ENCODE assay signal across 8 mouse cellular contexts in genomic region chr12:17544209-17545106, GRCm38 (mm10). TPM values are rescaled to one million over a fixed set of nuclear protein-coding genes. Genes with fewer than 3 reads are reported as not detected.
DNase-seq lines count a peak whose midpoint lies in the region; ATAC-seq and TF ChIP-seq lines count a peak whose summit lies in the region.

Odc1 (plus strand) TSS chr12:17544794.

- intact Hi-C loops in gastrocnemius, adult 2 months (cut with DNase I), result loop anchor here (2.0 kb wide), 1 partner anchor 60 kb away; no protein-coding TSS in a partner anchor

- peak; percentile 98 for ATAC-seq in hindbrain, postnatal 0 days

- H3K4me3 ChIP-seq in gastrocnemius, adult 2 months, result peak within 1 kb of the TSS; percentile 95
- peak within 1 kb of the TSS; percentile 93 for H3K4me3 ChIP-seq in hindbrain, postnatal 0 days (ENCODE audit: low read length)
- H3K4me3 ChIP-seq in megakaryocyte, embryonic 14.5 days (replicated peaks), result peak within 1 kb of the TSS; percentile 96

- peak; percentile 32 for TF ChIP-seq CTCF in gastrocnemius, adult 2 months (IDR thresholded peaks at IDR 0.05)
- TF ChIP-seq CTCF in hindbrain, postnatal 0 days (IDR thresholded peaks at IDR 0.05; ENCODE audit: low read depth), result peak; percentile 63

- H3K4me1 ChIP-seq in hindbrain, postnatal 0 days (ENCODE audit: insufficient read depth, low read length), result peaks cover 9% of the 10 kb centered on the region; the same call in 1 of the 2 replicates
- peaks cover 52% of the 10 kb centered on the region for H3K4me1 ChIP-seq in megakaryocyte, embryonic 14.5 days

- H3K36me3 ChIP-seq in hindbrain, postnatal 0 days (ENCODE audit: insufficient read depth, low read length), result peaks cover 10% of the 10 kb centered on the region; the same call in 1 of the 2 replicates
- peaks cover 30% of the 10 kb centered on the region for H3K36me3 ChIP-seq in megakaryocyte, embryonic 14.5 days (replicated peaks; ENCODE audit: low read length)

- DNase-seq in WW6 (ENCODE audit: low read depth, low spot score), result peak; percentile 86
- peak; percentile 98 to 100 for DNase-seq in cerebellum, postnatal 4 days (ENCODE audit: low spot score in 2 of 2)
- DNase-seq in gastrocnemius, adult 2 months, result peak; percentile 98
- DNase-seq in hindbrain, postnatal 0 days (ENCODE audit: low spot score), result peak; percentile 99
- DNase-seq in left cerebral cortex, adult 8-10 months (ENCODE audit: low spot score in 2 of 2), result peak; percentile 91 to 97
- DNase-seq in right cerebral cortex, postnatal 10 days (ENCODE audit: low spot score in 2 of 2), result peak; percentile 99
- peak; percentile 99 for DNase-seq in urinary bladder, postnatal 25 days (ENCODE audit: low spot score)

- peak within 1 kb of the TSS; percentile 88 for H3K9ac ChIP-seq in hindbrain, postnatal 0 days (replicated peaks; ENCODE audit: low read length)

- under 1% methylated on average over 62 of the region's 98 CpGs for WGBS in hindbrain, postnatal 0 days

- no peaks in the 10 kb centered on the region for H3K27me3 ChIP-seq in hindbrain, postnatal 0 days (ENCODE audit: insufficient read depth, low read length)
- peaks cover 6% of the 10 kb centered on the region for H3K27me3 ChIP-seq in megakaryocyte, embryonic 14.5 days (replicated peaks)

- peak within 1 kb of the TSS; percentile 97 for H3K27ac ChIP-seq in gastrocnemius, adult 2 months
- H3K27ac ChIP-seq in hindbrain, postnatal 0 days, result peak within 1 kb of the TSS; percentile 92

- no peaks in the 10 kb centered on the region for H3K9me3 ChIP-seq in hindbrain, postnatal 0 days (ENCODE audit: low read length)
- H3K9me3 ChIP-seq in megakaryocyte, embryonic 14.5 days, result no peaks in the 10 kb centered on the region

- peak within 1 kb of the TSS; percentile 75 for H3K4me2 ChIP-seq in hindbrain, postnatal 0 days (ENCODE audit: low read depth, low read length)

RNA-seq across cellular contexts. Expression of gene Odc1, which starts in this region (rescaled TPM):
- total RNA-seq in gastrocnemius, adult 2 months (2021), result 100 to 1,000 TPM in 1 of 2 experiments, 10 to 100 TPM in 1; 50.3 to 379 TPM
- 193 and 214 TPM in 2 replicates for total RNA-seq in hindbrain, postnatal 0 days (2014; rRNA removed)
- 119 and 122 TPM in 2 replicates for polyA plus RNA-seq in hindbrain, postnatal 0 days (2015; fragmentation: Nextera tagmentation; extraction: Ambion mirVana)
- total RNA-seq in left cerebral cortex, adult 8-10 months (2022), result 10 to 100 TPM; 76.1 to 79.2 (median 77.4) TPM
- 22.6 and 40.7 TPM in 2 replicates for polyA plus RNA-seq in megakaryocyte, embryonic 14.5 days (2012; ENCODE audit: insufficient read depth, low replicate concordance)

Comparison
In these comparisons a context has a peak if more than half of its experiments do, and no peak if none do; other contexts are left out.
1. Peak in every context shown above with its lines: DNase-seq, ATAC-seq, H3K4me3 ChIP-seq and H3K27ac ChIP-seq.